Mouse (Mus musculus): Measurements from ENCODE around the gene Tmem87a. TPM values are rescaled to one million over a fixed set of nuclear protein-coding genes. Genes with fewer than 3 reads are reported as not detected.

The Tmem87a gene
- total and polyA plus RNA-seq, 2 experiments from 2014 or later = 4.0 to 25.2 TPM

DNA sequence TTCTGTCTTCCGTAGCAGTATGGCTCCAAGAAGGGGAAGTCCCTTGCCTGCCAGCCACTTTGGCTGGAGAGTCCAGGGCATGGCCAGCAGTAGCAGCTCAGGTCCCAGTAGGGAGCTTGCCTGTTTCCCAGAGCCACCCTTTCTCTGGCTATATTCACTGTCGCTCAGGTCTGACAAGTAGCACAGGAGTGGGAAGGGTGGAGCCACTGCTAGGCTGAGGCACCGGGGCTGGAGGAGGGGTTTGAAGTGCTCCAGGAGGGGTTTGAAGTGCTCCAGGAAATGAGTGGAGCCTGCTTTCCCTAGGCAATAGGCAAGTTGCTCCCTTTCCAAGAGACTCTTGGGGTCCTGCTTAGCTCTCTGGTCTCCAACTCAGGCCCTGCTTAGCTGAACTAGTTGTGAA lies 89.9 kb downstream of the Tmem87a start, which contains the start of gene Pla2g4f:
Gene Pla2g4f, minus strand, starts transcription at position 190 of the 400 bp plus-strand sequence.
- Histone ChIP-seq H3K4me3 (ENCODE audit: low read depth, low read length) (no peak within 1 kb of the TSS), H3K27me3 (ENCODE audit: control insufficient read depth, insufficient read depth, low read length) (no peaks in the 10 kb centered on the region), H3K4me2 (ENCODE audit: low read depth, low read length) (no peak within 1 kb of the TSS), H3K4me1 (ENCODE audit: control insufficient read depth, insufficient read depth) (no peaks in the 10 kb centered on the region), H3K36me3 (replicated peaks; ENCODE audit: control insufficient read depth, insufficient read depth, low read length) (peaks cover 29% of the 10 kb centered on the region), H3K27ac (ENCODE audit: low read depth) (no peak within 1 kb of the TSS), H3K9me3 (replicated peaks; ENCODE audit: control insufficient read depth, low read length) (no peaks in the 10 kb centered on the region), H3K9ac (replicated peaks; ENCODE audit: low read depth, low read length) (no peak within 1 kb of the TSS)
- DNase-seq (ENCODE audit: low spot score) (no peak), ATAC-seq (ENCODE audit: insufficient read depth, low read depth) (no peak)
- TF ChIP-seq EP300 (IDR thresholded peaks at IDR 0.05; ENCODE audit: low read depth) (no peak), CTCF (IDR thresholded peaks at IDR 0.05; ENCODE audit: low read depth) (no peak)
- 32% methylated on average over 3 of the region's 3 CpGs for WGBS

GRCm38 (mm10) chr2:120312276-120312825 lies 91.6 kb downstream of the Tmem87a start:
- no peaks in the 10 kb centered on the region for H3K4me1 ChIP-seq (ENCODE audit: control insufficient read depth, insufficient read depth)
- WGBS = 76% methylated on average over 7 of the region's 7 CpGs

More at GRCm38 (mm10) chr2:120312276-120312825, 91.6 kb downstream of the Tmem87a start:
- Histone ChIP-seq H3K9me3 (replicated peaks; ENCODE audit: control insufficient read depth, low read length) (no peaks in the 10 kb centered on the region), H3K27me3 (ENCODE audit: control insufficient read depth, insufficient read depth, low read length) (no peaks in the 10 kb centered on the region), H3K4me3 (ENCODE audit: low read depth, low read length) (no peak overlapping the region), H3K9ac (replicated peaks; ENCODE audit: low read depth, low read length) (no peak overlapping the region), H3K36me3 (replicated peaks; ENCODE audit: control insufficient read depth, insufficient read depth, low read length) (peaks cover 13% of the 10 kb centered on the region), H3K4me2 (ENCODE audit: low read depth, low read length) (no peak overlapping the region), H3K27ac (ENCODE audit: low read depth) (no peak overlapping the region)
- no peak for TF ChIP-seq CTCF (IDR thresholded peaks at IDR 0.05; ENCODE audit: low read depth)
- TF ChIP-seq EP300 (IDR thresholded peaks at IDR 0.05; ENCODE audit: low read depth) = no peak
- ATAC-seq (ENCODE audit: insufficient read depth, low read depth) (no peak), DNase-seq (ENCODE audit: low spot score) (no peak)

Other genes with a start within 250 kb of the Tmem87a start
- 231 and 250 TPM in 2 replicates for gene Ehd4, start 249.5 kb downstream of the Tmem87a start, total RNA-seq (2014; rRNA removed; ENCODE audit: low replicate concordance)
- gene Ehd4, start 249.5 kb downstream of the Tmem87a start, polyA plus RNA-seq (2015; fragmentation: Nextera tagmentation; extraction: Ambion mirVana) = 438 and 547 TPM in 2 replicates
- 1.6 and 1.7 TPM in 2 replicates for gene Pla2g4e, start 158.8 kb downstream of the Tmem87a start, total RNA-seq (2014; rRNA removed; ENCODE audit: low replicate concordance)
- gene Pla2g4e, start 158.8 kb downstream of the Tmem87a start, polyA plus RNA-seq (2015; fragmentation: Nextera tagmentation; extraction: Ambion mirVana) = 2.9 TPM in 2 replicates
- not detected in 2 replicates for gene Pla2g4d, start 114.9 kb downstream of the Tmem87a start, total RNA-seq (2014; rRNA removed; ENCODE audit: low replicate concordance)
- gene Pla2g4d, start 114.9 kb downstream of the Tmem87a start, polyA plus RNA-seq (2015; fragmentation: Nextera tagmentation; extraction: Ambion mirVana) = not detected in 2 replicates
- not detected in 2 replicates for gene Pla2g4f, start 89.9 kb downstream of the Tmem87a start, total RNA-seq (2014; rRNA removed; ENCODE audit: low replicate concordance)
- 0.04 TPM in 1 of 2 replicates, not detected in the other for gene Pla2g4f, start 89.9 kb downstream of the Tmem87a start, polyA plus RNA-seq (2015; fragmentation: Nextera tagmentation; extraction: Ambion mirVana)
- 22.7 and 75.7 TPM in 2 replicates for gene Vps39, start 51.0 kb downstream of the Tmem87a start, total RNA-seq (2014; rRNA removed; ENCODE audit: low replicate concordance)
- 13.2 and 14.3 TPM in 2 replicates for gene Vps39, start 51.0 kb downstream of the Tmem87a start, polyA plus RNA-seq (2015; fragmentation: Nextera tagmentation; extraction: Ambion mirVana)
- 9.2 and 20.2 TPM in 2 replicates for gene Ganc, start 217 bp downstream of the Tmem87a start, total RNA-seq (2014; rRNA removed; ENCODE audit: low replicate concordance)
- 13.8 and 14.8 TPM in 2 replicates for gene Ganc, start 217 bp downstream of the Tmem87a start, polyA plus RNA-seq (2015; fragmentation: Nextera tagmentation; extraction: Ambion mirVana)
- 0.81 and 1.8 TPM in 2 replicates for gene Capn3, start 51.9 kb upstream of the Tmem87a start, total RNA-seq (2014; rRNA removed; ENCODE audit: low replicate concordance)
- 0.77 and 1.6 TPM in 2 replicates for gene Capn3, start 51.9 kb upstream of the Tmem87a start, polyA plus RNA-seq (2015; fragmentation: Nextera tagmentation; extraction: Ambion mirVana)
- 58.7 and 148 TPM in 2 replicates for gene Zfp106, start 159.7 kb upstream of the Tmem87a start, total RNA-seq (2014; rRNA removed; ENCODE audit: low replicate concordance)
- 40.8 and 41.7 TPM in 2 replicates for gene Zfp106, start 159.7 kb upstream of the Tmem87a start, polyA plus RNA-seq (2015; fragmentation: Nextera tagmentation; extraction: Ambion mirVana)
- 40.2 and 48.1 TPM in 2 replicates for gene Snap23, start 163.6 kb upstream of the Tmem87a start, total RNA-seq (2014; rRNA removed; ENCODE audit: low replicate concordance)
- gene Snap23, start 163.6 kb upstream of the Tmem87a start, polyA plus RNA-seq (2015; fragmentation: Nextera tagmentation; extraction: Ambion mirVana) = 30.1 and 33.2 TPM in 2 replicates
- gene Haus2, start 205.3 kb upstream of the Tmem87a start, total RNA-seq (2014; rRNA removed; ENCODE audit: low replicate concordance) = 22.2 and 34.9 TPM in 2 replicates
- 14.6 and 18.3 TPM in 2 replicates for gene Haus2, start 205.3 kb upstream of the Tmem87a start, polyA plus RNA-seq (2015; fragmentation: Nextera tagmentation; extraction: Ambion mirVana)
- 28.3 and 28.5 TPM in 2 replicates for gene Lrrc57, start 205.4 kb upstream of the Tmem87a start, total RNA-seq (2014; rRNA removed; ENCODE audit: low replicate concordance)
- gene Lrrc57, start 205.4 kb upstream of the Tmem87a start, polyA plus RNA-seq (2015; fragmentation: Nextera tagmentation; extraction: Ambion mirVana) = 18.0 and 22.0 TPM in 2 replicates
- gene Stard9, start 225.0 kb upstream of the Tmem87a start, total RNA-seq (2014; rRNA removed; ENCODE audit: low replicate concordance) = 12.2 and 12.7 TPM in 2 replicates
- gene Stard9, start 225.0 kb upstream of the Tmem87a start, polyA plus RNA-seq (2015; fragmentation: Nextera tagmentation; extraction: Ambion mirVana) = 2.4 and 2.6 TPM in 2 replicates